Mouse (Mus musculus) brown adipose tissue, adult 24 weeks (tissue): ENCODE measurements around the gene BC037034. TPM values are rescaled to one million over a fixed set of nuclear protein-coding genes. Genes with fewer than 3 reads are reported as not detected.

Source experiments
- H3K27ac ChIP-seq: fragments of 200-500 bp; replicated peaks from 2 replicates; pipeline ENCODE4 v1.5.1; 2012; ENCODE audit warnings: low read depth, mild to moderate bottlenecking, low read length
- H3K4me1 ChIP-seq: fragments of 200-500 bp; 2 replicates; pipeline ENCODE4 v1.6.1; 2012; ENCODE audit warnings: low read length, mixed read lengths; ENCODE audit not compliant: control insufficient read depth, insufficient read depth, insufficient read length
- H3K4me3 ChIP-seq: fragments of 200-500 bp; 2 replicates; pipeline ENCODE4 v1.5.1; 2012; ENCODE audit warnings: low read depth, mild to moderate bottlenecking, low read length, moderate library complexity; ENCODE audit not compliant: insufficient read depth
- polyA plus RNA-seq: library from polyadenylated mRNA; stranded (reverse); fragments of >200 nt; gene quantifications from 2 replicates; pipeline ENCODE4 v1.2.4, GENCODE M21; 2012; ENCODE audit not compliant: missing spikeins, insufficient read depth, insufficient read length

Gene BC037034
- polyA plus RNA-seq, 1 experiment, result 7.1 TPM

DNA sequence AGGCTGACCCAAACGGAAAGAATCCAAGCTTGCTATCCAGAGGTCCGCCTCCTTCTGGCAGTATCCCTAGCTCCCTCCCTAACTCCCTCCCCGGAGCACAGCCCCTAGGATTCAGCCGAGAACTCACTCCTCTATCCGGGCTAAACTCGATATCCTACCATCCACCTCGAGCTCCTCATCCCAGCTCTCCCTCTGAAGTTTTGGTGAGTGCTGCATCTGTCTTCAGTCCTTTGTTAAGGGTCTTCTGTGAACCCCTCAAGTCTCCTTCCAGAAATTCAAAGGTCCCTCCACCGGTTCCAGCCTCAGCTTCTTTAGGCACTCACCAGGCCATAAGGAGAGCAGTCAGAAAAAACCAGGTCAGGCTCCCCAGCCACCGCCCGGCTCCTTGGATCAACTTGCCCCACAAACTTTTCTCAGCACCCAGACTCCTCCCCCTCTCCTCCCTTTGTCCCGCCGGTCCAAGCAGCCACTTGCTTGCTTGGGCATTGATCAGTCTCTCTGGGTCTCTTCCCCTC is 8.6 kb upstream of the BC037034 start, which contains the start of gene Gal3st4:
Gene Gal3st4, minus strand, starts transcription at position 432 of the 515 bp plus-strand sequence.
- Histone ChIP-seq H3K27ac (no peak within 1 kb of the TSS), H3K4me1 (no peaks in the 10 kb centered on the region), H3K4me3 (no peak within 1 kb of the TSS)

DNA sequence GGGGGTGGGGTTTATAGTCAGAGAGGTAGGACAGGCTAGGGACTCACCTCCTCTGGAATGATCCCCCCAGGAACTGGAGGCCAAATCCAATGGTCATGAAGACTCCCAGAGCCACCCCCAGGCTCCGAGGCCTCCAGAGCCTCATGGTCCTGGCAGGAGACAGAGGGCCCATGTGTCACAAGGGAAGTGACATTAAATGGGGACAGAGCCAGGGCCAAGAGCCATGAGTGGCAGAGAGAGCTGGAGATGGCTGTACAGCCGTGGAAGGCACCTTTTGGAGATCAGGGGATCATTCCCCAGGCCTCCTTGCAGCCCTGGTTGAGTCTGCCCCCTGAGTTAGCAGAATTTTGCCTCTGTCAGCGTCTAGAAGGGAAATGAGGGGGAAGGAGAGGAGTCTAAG is 7.4 kb upstream of the BC037034 start:
- no peak overlapping the region for H3K27ac ChIP-seq
- H3K4me3 ChIP-seq, result no peak overlapping the region
- H3K4me1 ChIP-seq, result no peaks in the 10 kb centered on the region

DNA sequence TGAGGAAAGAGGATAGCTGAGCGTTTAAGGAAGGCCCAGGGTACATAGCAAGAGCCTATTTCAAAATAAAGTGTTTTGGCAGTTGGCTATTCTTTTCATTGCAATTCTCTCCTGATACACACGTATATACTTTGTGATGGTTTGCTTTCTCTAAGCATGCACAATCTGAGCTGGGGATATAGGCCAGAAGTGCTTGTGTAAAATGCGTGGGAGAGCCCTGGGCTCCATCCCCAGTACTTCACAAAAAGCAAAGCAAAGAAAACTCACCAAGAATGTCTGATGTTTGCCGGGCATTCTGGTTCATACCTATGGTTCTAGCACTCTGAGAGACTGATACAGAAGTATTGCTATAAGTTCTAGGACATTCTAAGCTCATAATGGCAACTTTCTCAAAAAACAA is 5.1 kb upstream of the BC037034 start:
- Histone ChIP-seq H3K4me1 (no peaks in the 10 kb centered on the region), H3K27ac (no peak overlapping the region), H3K4me3 (no peak overlapping the region)

DNA sequence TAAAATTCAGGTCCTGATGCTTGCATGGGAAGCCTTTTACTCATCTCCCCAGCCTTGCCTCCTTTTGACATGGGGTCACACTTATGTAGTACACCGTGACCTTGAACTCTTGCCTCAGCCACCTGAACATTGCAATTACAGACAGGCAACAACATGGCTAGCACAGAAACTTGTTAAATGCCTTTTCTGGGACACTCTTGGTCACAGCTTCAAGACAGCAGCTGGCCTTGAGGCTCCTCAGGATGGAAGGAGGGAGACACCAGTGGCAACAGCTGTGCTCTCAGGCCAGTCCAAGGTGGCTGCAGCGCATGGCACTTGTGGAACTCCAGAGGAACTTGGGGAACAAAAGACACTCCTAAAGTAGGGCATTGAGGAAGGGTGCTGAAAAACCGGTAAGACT is 3.3 kb upstream of the BC037034 start:
- Histone ChIP-seq H3K4me3 (no peak overlapping the region), H3K4me1 (no peaks in the 10 kb centered on the region), H3K27ac (no peak overlapping the region)

DNA sequence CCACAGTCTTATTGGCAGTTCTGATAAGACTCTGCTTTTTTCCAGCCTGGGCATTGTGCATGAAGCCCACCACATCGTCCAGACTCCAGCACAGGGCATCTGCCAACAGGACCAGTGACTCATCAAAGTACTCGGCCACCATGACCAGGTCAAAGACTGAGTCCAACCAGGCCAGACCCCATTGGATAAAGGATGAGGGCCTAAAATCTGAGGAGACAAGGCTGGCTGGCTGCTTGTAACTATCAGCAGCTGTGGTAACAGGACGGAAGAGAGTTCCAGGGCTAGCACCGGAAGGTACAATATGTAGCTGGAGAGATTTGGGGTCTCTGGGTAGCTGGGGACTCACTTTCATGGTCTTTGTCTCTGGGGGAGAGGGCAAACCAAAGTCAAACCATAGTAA is 1.9 kb upstream of the BC037034 start:
- no peaks in the 10 kb centered on the region for H3K4me1 ChIP-seq
- H3K4me3 ChIP-seq, result no peak overlapping the region
- H3K27ac ChIP-seq, result no peak overlapping the region

DNA sequence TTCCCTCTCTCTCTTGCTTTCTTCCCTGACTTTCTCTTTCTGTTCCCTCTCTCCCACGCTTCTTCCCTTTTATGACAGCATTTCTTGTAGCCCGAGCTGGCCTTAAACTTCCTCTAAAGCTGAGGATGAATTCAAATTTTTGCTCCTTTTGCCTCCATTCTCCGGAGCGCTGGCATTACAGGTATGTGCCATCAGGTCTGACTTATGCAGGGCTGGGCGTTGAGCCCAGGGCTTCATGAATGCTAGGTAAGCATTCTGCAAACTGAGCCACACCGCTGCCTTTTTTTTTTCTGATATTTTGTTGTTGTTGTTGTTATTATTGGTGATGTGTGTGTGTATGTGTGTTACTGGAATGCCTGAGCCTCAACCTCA is 360 bp upstream of the BC037034 start:
- Histone ChIP-seq H3K27ac (no peak overlapping the region), H3K4me3 (peak overlapping the region; percentile 75), H3K4me1 (no peaks in the 10 kb centered on the region)

DNA sequence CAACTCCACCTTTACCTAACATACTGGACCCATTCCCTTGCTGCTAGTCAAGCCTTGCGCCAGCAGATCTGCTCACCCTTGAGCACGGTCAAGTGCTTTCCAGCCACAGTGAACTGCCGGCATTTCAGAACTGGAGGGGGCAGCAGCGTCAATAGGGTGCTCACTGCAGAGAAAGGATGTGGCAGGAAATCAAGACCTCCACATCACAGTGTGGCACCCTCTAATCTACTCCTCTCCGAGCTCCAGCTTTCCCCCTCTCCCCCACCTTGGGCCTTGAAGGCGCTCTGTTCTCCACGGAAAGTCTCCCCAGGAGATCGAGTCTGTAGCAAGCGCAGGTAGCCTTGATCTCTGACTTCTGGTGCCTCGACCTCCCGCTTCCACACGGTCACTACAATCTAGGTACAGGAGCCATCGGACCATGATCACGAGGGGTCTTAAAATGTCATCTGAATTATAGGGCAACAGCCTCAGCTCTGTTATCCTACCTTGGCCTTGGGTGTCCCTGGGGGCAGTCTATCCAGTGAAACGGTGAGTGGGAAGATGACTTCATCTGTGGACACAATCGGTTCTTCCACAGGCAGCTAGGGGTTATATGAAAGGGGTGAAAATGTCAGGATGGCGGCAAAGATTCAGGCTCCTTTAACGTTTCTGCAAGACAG is 1.1 kb downstream of the BC037034 start:
- peak overlapping the region; percentile 9; the same call in 1 of the 2 replicates for H3K27ac ChIP-seq
- H3K4me3 ChIP-seq, result peak overlapping the region; percentile 75
- no peaks in the 10 kb centered on the region for H3K4me1 ChIP-seq

- peak overlapping the region; percentile 75 for H3K4me3 ChIP-seq
- H3K27ac ChIP-seq, result 0 out of 2 replicates have a peak overlapping the region, but pooled peaks have one; percentile 9
- no peaks in the 10 kb centered on the region for H3K4me1 ChIP-seq
These were observed 1.8 kb downstream of the BC037034 start for GRCm38 (mm10) chr5:138262001-138262400.

- Histone ChIP-seq H3K27ac (no peak overlapping the region), H3K4me3 (no peak overlapping the region), H3K4me1 (no peaks in the 10 kb centered on the region)
These were observed 3.0 kb downstream of the BC037034 start for GRCm38 (mm10) chr5:138260834-138261233.

GRCm38 (mm10) chr5:138260051-138260450 is 3.8 kb downstream of the BC037034 start:
- Histone ChIP-seq H3K4me1 (no peaks in the 10 kb centered on the region), H3K27ac (no peak overlapping the region), H3K4me3 (no peak overlapping the region)

- H3K27ac ChIP-seq, result no peak overlapping the region
- no peak overlapping the region for H3K4me3 ChIP-seq
- H3K4me1 ChIP-seq, result peaks cover 3% of the 10 kb centered on the region; the same call in 1 of the 2 replicates
These were observed 4.8 kb downstream of the BC037034 start for GRCm38 (mm10) chr5:138258993-138259392.

DNA sequence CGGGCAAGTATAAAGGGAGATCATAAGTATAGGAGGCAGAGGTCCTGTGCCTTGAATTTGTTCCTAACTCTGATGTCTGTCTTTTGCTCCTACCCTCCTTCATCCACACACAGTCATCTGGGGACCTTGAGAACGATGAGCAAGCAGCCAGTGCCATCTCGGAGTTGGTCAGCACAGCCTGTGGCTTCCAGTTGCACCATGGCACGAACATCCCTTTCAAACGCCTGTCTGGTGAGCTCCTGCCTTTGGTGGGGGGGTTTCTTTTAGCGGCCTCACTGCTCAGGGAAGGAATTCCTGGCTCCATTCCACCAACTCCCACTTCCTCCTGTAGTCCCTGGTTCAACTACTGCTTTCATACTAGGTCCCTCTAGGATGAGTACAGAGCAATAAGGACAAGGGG is 5.3 kb downstream of the BC037034 start:
- no peak overlapping the region for H3K4me3 ChIP-seq
- peaks cover 3% of the 10 kb centered on the region; the same call in 1 of the 2 replicates for H3K4me1 ChIP-seq
- no peak overlapping the region for H3K27ac ChIP-seq

DNA sequence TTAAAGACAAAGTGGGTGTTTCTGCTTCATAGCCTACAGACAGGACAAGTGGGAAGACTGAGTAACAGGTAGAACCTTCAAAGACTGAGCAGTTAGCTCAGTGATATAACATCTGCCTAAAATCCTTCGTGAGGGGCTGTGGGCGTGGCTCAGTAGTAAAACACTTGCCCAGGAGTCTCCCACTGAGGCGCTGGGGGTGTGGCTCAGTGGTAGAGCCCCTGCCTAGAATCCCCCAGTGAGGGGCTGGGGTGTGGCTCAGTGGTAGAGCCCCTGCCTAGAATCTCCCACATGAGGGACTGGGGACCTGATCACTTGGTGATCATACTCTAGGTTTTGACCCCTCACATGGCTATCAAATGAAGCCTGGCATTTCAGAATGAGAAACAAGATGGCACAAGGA is 5.8 kb downstream of the BC037034 start:
- no peak overlapping the region for H3K4me3 ChIP-seq
- no peak overlapping the region for H3K27ac ChIP-seq
- H3K4me1 ChIP-seq, result peaks cover 3% of the 10 kb centered on the region; the same call in 1 of the 2 replicates

- H3K4me3 ChIP-seq, result no peak overlapping the region
- no peak overlapping the region; the same call in 1 of the 2 replicates for H3K27ac ChIP-seq
- H3K4me1 ChIP-seq, result peaks cover 3% of the 10 kb centered on the region; the same call in 1 of the 2 replicates
These were observed 6.3 kb downstream of the BC037034 start for GRCm38 (mm10) chr5:138257585-138257978.

DNA sequence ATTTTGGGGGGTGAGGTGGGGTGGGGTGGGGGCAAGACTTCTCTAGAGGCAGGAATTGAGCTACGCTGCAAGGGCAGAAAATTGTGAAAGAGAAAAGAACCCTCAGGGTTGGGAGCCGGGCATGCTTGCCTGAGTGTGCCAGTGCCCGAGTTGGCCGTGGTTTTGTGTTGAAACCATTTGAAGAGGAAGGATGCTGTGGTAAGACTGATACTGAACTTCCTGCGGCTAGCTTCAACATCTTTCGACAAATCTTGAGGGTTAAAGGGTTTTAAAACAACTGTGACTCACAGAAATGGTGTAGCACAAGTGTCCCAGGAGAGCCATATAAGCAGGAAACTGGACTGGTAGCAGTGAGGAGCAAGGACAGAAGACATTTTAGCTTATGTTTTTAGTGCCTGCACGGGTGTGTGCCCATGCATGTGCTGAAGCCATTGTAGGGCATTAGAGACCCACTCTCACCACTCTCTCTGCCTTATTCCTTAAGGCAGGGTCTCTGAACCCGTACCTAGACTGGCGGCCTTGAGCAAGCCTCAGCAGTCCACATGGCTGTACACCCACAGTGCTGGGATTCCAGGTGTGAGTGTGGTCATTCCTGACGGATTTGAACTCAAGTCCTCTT is 6.8 kb downstream of the BC037034 start:
- Histone ChIP-seq H3K4me1 (peaks cover 3% of the 10 kb centered on the region; the same call in 1 of the 2 replicates), H3K4me3 (peak overlapping the region; percentile 7; the same call in 1 of the 2 replicates), H3K27ac (peak overlapping the region; percentile 40; the same call in 1 of the 2 replicates)

DNA sequence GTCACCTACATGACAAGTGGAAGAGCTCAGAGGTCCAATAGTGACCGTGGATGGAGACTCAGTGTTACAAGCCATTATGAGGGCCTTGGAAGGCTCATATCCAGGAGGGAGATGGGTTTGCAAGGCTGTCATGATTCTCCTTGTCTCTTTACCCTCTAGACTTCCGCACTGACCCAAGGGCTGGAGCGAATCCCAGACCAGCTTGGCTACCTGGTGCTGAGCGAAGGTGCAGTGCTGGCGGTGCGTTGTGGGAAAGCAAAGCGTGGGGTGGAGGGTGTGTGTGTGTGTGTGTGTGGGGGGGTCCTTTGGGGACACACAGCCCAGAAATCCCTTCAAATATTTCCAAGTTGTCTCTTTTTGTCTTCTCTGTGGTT is 7.8 kb downstream of the BC037034 start:
- peak overlapping the region; percentile 83 for H3K4me3 ChIP-seq
- H3K4me1 ChIP-seq, result peaks cover 3% of the 10 kb centered on the region; the same call in 1 of the 2 replicates
- H3K27ac ChIP-seq, result peak overlapping the region; percentile 13; the same call in 1 of the 2 replicates
